Mouse (Mus musculus) right cerebral cortex, adult 18-20 months (tissue): ENCODE results near the gene Casc1.

Experiments used
- DNase-seq: peaks from one replicate; pipeline ENCODE4 v3.0.0; 2022; ENCODE audit warnings: mixed read lengths

Gene Casc1

DNA sequence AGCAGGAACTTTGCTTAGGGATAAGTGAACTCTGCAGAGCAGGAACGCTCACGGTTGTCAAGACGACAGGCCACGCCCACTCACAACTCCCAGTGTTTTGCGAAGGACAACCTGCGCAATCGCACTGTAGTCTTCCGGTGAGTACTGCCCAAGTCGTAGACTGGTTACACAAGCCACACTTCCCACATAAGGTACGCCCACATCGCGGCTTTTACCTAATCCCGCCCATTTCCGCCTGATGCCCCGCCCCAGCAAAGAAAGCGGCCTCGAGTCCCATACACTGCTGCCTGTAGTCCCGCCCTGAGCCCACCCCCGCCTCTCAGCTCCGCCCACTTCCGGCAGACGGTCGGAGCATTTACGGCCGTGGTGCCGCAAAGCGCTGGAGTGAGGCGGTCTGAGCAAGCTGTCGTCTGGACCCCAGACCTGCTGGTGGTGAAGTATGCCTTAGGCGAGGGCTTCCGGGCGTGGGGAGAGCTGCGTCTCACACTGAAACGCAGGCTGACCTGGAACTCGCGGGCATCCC, at the start of gene Casc1, which contains the start of gene Etfrf1:
Casc1 (minus strand) TSS at position 190 of the 523 bp plus-strand sequence.
Etfrf1 (plus strand) TSS at position 319 of the 523 bp plus-strand sequence.
- DNase-seq: peak; percentile 99

DNA sequence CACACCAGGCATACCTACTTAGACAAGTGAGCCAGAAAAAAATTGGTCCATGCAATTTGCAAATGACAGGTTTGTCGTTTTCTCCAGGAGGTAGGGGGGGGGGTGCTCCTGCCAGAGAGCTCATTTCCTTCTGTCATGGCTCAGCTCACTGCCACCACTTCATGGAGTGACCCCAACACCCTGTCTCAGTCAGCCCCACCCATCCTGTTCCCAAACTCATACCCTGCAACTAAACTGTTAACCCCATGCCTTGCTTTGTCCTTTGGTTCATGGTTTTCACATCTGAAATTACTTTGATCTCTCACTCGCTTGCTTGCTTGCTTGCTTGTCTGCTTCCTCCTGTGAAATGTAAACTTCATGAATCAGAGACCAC, 45.9 kb upstream of the Casc1 start:
- DNase-seq: no peak

DNA sequence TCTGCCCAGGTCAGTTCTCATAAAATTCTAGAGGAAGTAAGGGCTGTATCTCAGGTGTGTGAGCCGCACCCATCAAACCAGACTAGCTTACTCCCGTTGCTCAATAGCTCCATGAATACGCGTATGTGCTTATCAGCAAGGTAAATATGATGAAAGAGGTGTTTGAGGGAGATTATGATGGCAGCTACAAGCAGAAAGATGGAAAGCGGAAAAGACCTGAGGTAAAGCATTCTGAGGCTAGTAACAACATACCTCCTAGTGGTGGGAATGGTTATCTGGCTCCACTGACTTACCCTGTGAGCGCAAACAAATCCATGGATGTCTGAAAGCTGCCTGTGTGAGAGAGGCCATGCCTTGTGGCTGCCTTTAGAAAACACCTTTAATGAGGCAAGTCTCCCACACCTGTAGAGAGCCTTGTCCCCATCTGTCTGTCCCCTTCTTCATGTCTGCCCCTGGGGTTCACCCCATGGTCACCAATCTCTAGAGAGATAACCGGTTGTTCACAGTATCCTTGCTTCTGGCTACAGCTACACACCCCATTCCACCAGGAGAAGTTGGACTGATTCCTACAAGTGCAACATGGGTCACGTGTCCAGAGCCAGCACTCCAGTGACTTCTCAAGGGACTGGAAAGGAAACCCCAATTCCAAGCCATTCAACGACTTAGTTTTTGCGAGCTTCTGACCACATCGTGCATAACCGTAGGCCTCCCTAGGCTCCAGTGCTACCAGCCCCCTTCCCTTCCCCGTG, 45.3 kb upstream of the Casc1 start:
- DNase-seq: no peak

DNA sequence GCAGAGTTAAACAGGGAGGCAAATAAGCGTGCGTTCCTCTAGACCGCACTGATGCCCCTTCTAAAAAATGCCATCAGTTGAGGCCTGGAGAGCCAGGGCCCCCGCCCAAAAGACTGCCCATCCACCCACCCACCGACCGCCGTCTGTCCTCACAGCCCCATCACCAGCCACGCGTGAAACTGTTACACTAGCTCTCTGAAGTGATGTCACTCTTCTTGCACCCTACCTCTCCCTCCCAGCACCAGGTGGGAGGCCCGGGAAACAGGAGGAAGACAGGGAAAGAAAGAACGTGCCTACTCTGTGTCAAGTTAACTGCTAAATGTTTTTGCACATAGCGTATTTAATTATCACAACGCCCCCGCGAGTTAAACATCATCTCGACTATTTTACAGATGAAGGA, 40.0 kb upstream of the Casc1 start:
- DNase-seq: peak; percentile 68

DNA sequence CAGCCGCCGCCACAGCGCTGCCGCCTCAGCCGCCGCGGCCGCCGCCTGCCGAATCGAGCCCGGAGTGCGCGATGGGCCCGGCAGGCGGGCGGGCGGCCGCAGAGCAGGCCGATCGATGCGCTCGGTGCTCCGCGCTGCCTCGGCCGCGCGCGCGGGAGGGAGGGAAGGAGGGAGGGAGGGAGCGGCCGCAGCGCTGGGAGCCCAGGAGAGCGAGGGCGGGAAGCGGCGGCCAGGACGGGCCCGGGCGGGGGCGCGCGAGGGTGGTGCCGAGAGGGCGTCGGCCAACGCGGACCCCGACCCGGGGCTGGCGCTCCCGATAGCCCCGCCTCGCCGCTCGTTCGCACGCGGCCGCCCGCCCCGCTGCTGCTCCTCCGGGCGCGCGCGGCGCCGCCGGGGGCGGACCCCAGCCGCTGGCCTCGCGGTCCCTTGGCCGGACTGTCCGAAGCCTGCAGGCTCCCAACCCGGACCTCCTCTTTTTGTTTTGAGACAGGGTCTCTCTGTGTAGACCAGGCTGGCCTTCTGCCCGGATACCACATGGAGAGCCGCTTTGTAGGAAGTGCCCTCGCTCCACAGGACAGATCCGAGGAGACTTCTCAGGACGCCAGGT, 39.5 kb upstream of the Casc1 start, which contains the start of gene Kras:
Kras (minus strand) TSS at position 55 of the 607 bp plus-strand sequence.
- peak; percentile 90 for DNase-seq

DNA sequence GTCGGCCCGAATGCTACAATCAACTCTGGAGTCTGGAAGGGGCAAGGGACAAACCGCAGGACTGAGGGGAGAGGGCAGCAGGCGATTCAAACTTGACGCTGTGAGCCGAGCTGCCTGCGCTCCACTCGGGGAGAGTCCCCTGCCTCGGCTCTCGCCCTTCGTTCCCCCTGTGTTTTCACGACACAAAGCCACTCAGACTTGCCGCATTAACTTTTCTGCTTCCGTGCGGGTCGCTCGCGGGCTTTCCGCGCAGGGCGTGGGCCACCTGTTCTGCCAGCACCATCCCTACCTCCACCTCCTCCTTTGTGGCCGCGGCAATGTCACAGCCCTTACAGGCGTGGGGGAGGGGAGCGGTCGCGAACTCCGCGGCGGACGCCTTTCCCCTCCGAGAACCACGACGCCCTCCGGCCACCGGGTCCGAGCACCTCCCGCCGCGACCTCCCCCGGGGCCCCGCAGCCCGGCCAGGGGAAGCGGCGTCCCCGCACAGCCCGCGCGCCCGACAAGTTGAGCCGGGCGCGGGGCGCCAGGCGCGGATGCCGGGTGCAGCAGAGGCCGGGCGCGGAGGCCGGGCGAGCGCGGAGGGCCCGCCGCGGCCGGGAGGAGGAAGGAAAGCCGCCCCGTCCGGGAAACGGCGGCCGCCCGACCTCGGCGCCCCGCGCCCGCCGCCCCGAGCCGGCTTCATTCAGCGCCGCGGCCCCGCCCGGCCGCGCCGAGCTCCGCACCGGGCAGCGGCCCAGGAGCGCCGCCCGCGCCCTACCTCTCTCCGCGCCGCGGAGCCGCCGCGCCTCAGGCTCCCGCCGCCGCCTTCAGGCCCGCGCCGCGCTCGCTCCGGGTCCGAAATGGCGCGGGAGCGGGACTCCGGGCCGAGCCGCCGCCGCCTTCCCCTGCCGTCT, 38.7 kb upstream of the Casc1 start:
- peak; percentile 46 for DNase-seq

DNA sequence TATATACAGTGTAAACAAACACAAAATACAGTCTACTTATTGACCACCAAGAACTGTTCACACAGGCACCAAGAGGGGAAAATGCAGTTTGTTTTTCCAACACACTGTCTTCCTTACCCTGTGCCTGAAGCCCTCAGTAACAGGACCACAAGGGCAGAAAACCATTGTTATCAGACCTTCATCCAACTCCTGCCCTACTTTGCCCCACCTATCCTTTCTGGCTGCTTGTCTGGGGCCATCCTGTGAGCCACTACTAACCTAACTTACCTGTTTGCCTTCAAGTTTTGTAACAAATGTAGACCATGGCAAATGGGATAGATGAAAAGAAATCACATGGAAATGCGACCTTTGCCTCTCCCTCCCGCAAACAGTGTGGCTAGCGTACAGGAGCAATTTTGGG, 37.1 kb upstream of the Casc1 start:
- DNase-seq: no peak

DNA sequence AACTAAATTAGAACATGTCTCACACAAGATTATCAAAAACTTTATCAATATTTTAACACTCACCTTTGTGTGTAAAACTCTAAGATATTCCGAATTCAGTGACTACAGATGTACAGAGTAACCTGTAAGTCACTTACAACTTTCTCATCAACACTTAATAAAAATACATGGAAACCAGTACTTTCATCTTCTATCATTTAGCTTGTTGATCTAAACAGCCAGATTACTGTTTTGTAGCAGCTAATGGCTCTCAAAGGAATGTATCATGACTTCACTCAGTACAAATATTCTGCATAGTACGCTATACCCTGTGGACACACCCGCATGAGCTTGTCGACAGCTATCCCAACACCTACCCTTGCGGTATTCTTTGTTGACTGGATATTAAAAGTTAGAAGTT, 36.0 kb upstream of the Casc1 start:
- no peak for DNase-seq

DNA sequence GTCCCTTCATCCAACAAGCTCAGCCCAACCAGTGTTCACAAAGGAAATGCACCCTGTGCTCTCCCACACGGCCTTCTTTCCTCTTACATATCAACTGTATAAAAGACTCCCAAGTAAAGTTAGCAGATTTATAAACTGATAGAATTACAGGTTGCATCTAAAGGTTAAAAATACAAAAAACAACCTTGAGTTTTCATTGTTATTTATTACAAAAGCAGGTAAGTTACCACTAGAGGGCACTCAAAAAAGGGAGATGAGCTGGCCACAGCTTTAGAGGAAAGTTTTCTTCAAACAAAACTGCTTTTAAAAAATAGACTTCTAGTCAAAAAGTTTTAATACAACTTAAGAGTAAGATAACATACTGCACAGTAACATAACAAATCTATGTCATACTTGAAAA, 31.7 kb upstream of the Casc1 start:
- DNase-seq: no peak

DNA sequence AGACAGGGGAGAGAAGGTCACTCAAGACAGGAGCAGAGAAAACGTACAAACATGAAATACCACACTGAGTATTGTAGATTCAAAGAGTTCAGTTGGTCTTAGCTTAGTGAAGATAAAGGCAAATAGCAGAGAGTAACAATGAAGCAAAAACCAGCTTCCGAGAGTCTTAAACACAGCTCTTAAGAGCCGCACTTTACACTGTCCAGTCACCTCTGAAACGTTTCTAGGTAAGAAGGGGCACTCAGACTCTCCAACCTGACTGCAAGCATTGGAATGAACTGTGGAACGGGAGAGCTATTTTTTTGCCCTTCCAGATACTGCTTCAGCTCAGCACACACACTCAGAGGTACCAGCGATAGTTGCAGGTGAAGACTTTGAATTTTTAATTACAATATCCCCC, 29.5 kb upstream of the Casc1 start:
- no peak for DNase-seq

DNA sequence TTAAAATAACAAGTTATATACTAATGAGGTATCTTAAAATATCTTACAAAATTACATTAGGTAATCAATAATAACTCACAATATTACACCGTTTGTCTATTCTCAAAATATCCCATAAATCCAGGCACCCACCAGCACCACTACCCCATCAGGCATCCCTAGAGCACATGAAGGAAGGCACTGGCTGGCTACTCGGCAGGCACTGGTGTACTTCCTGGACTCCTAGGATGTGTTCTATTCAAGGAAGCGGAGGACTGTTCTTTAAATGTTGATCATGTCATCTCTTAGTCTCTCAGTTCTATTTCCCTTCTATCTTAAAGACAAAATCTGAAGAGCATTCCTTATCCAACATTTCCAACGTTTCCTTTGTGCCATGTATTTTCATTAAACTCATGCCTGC, 26.3 kb upstream of the Casc1 start:
- no peak for DNase-seq

DNA sequence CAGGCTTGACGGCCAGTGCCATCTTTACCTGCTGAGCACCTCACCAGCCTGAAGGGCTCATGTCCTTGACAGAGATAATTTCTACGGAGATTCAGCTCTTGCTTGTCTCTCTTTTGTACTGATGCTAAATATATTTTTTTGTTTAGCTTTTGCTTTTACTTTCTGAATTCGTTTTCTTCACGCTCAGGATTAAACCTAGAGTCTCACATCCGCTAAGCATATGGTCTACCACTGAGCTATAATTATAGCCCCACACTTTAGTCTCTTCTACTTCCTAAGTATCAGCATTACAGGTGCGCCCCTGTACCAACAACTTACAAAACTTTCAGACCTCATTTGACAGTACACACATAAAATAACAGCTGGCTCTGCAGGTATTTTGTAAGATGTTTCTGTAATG, 24.6 kb upstream of the Casc1 start:
- DNase-seq: no peak

DNA sequence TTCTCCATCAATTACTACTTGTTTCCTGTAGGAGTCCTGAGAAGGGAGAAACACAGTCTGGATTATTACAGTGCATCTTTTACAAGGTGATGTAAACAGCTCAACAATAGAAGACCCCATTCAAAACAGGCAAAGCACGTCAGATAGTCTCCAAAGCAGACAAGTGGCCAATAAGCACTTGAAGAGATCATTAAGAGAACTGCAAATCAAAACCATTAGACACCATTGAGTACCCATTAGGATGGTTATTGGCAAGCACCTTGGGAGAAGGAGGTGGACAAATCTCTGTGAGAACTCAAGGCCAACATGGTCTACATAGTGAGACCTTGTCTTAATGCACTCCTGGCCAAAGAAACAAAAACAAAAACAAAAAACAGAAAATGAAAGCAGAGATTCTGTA, 23.6 kb upstream of the Casc1 start:
- no peak for DNase-seq

DNA sequence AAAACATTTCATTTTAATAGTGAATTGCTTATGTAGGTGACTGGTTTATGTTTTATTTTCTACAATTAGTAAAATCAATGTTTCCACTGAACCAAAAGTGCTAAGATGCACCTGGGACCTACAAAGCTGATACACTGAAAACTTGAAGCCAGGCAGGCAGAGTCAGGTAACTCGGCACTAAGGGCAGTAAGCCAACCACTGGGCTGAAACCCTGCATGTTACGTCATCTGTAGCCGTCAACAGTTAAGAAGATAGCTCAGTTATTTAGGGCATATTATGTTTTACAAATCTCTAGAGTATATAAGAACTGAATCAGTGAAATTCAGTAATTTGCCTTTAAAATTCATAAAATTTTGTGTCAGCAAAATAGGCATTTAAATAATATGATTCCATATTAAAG, 15.5 kb upstream of the Casc1 start:
- no peak for DNase-seq

DNA sequence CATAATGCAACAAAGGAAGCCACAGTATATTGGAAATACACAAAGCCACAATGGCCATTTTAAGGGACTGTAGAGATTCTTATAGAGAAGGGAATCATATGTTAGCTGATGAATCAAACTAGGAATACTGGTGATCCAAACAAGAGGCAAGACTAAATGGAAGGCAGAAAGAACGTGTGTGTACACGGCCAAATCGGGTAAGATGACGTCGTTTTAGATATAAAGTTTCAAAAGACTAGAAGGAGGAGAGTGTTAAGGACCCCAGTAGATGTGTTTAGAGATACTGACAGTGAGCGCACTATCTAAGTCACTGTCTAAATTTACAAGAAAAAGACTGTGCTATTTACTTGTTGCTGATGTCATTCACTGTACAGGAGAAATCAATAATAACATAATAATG, 13.4 kb upstream of the Casc1 start:
- DNase-seq: no peak

DNA sequence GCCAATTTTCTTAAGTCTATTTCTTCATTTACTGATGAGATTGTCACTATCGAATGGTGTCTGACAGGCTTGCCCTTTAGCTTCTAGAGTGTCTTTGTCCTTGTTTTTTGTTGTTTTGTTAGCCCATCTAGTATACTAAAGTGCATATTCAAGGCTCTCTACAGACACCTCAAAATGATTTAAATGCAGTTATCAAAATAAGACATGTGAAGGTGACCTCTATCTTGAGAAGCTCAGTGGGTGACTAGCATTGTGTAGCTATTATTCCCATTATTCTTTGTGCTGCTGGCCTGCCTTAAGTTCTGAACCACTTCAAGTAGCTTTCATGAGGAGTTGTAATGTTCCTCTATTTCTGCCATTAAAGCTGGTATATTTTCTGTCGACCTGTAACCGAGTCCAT, 5.0 kb upstream of the Casc1 start:
- no peak for DNase-seq

DNA sequence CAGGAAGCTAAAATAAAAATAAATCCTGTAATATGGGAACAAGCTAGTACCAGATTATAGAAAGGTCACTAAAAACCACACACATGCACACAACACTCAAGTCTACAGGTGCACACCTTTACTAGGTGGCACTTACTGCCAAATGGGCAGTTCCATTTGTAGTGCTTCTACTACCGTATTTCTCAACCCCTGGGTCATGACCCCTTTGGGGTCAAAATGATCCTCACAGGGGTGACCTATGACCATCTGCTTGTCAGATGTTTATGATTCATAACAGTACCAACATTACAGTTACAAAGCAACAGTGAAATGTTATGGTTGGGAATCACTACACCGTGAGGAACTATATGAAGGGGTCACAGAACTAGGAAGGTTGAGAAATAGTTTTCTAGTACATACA, 3.1 kb upstream of the Casc1 start:
- DNase-seq: no peak

DNA sequence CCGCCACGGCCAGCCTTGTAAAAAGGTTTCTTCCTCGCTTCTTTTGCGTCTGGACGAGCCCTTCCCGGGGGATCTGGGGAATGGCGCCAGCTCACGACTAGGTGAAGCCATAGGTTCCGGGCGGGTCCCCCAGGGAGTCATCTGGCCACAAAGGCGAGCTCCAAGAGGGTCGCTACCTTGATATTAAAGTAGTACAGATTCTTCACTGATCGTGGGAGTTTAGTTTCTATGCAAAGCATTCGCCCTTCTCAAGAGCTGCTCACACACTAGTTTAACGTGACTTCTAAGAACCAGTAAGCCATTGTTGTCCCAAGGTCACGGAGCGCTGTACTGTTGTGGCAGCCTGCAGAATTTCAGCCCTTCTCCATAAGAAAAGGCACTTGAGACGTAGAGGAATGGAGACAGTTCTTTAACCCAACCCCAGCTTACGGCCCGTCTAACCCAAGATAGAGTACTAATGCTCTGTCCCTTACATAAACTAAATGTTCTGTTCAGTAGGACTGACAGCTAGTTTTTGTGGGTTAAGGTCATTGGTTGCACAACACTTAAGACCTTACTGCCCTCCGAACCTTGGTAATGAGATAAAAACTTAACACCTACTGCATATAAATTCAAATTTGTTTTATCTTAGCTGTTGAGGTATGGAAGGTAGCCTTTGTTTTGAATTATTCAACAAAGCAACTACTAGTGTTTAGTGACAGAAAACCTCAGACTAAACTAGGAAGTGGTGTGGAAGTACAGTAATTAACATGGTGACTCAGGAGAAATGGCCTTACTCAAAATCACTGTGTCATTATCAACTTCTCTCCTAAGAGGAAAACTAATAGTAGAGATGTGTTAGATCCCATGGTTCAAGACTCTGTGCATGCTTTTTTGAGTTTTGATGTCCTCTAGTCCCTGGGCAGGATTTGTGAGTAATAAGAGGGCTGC, 836 bp upstream of the Casc1 start:
- DNase-seq: no peak

DNA sequence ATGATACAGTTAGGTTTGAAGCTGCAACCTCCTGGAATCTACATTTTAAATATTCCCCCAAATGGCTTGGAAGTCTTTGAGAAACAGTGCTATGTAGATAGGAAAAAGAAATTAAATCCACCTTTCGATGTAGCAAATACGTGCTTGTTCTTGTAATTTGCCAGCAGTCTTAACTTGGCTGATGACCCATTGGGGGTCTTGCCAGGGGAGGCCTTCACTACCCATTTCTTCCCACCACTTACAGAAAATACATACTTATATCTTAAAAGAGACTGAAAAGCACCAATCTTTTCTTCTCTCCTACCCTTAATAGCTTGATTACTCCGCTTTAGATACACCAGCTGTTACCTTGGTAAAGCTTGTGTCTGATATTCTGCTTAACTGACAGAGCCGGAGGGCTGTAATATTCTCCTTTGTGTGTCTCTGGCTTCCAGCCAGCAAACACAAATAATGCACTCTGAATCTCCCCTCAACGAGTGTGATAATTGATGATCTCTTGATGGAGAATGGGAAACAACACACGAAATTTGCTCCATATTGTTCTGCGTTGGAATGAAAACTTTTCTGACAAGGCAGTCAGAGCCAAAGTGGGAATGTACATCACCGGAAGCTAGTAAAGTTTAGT, 637 bp downstream of the Casc1 start:
- no peak for DNase-seq

DNA sequence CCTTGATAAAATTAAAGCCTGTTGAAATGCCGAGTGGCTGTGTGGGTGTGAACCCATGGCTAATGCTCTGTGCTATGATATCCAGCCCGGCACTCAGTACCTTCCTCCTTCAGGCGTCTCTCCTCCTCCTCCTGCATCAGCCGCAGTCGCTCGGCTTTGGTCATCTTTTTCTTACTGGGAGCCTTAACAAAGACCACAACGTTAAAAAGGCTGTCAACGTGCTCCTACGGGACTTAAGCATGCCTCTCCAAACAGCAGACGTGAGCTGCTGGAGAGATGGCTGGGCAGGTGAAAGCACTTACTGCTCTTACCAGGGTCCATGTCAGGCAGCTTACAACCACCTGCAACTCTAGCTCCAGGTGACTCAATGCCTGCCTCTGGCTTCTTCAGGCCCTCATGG, 5.7 kb downstream of the Casc1 start:
- DNase-seq: no peak

DNA sequence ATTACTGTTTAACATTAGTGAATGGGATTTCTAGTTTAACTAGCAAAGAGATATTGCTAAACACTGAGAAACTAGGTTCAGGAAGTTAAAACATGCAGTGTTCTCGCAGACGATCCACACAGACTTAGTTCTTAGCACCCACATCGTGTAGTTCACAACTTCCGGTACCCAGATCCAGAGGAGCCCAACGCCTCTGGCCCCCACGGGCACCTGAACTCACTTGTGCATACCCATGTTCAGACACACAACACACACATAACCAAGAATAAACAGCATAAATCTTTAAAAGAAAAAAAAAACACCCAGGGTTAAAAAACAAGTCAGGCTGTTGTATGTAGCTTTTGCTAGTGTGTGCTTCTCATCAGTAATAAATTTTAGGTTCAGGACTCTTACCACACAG, 6.4 kb downstream of the Casc1 start:
- no peak for DNase-seq
